Mouse (Mus musculus): ENCODE results near the gene Csnk1e.

The Csnk1e gene

DNA sequence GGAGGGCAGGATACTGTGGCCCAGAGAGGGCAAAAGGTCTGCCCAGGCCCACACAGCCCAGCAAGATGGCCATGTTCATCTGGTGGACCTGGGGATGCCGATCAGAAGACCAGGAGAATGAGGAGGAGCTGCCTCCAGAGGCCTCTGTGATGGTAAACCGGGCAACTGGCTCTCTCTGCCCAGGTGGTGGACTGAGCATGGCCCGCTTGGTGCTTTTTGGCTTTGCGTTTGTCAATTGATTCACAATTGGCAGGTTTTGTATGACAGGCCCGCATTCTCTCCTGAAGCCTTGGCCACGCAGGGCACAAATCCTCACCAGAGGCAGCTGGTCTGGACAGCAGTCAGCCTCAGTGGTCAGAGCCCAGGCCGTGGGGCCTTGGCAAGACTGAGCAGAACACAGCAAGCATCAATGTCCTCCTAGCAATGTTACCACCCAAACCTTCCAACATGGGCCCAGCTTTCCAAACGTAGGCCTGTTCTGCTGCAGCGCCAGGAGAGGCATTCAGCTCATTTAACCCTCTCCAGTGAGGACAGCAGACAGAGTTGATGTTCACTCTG lies 12.3 kb downstream of the Csnk1e start:
- no peak for DNase-seq (ENCODE audit: low spot score)

DNA sequence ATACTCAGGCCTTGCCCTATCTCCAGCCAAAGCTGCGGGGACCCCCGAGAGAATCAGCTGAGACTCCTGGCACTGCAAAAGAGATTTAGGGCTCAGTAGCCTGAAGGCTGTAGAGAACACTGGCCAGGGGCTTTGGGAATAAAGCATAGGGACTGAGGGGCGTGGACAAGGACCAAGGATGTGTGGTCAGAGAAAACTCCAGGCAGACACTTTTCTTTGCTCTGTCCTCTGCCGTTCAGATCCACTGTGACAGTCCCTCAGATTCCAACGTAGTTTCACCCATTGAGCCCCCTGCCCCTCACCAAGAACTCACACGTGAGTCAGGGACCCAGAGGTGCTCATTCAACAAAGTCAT lies 13.1 kb downstream of the Csnk1e start:
- no peak for DNase-seq (ENCODE audit: low spot score)

DNA sequence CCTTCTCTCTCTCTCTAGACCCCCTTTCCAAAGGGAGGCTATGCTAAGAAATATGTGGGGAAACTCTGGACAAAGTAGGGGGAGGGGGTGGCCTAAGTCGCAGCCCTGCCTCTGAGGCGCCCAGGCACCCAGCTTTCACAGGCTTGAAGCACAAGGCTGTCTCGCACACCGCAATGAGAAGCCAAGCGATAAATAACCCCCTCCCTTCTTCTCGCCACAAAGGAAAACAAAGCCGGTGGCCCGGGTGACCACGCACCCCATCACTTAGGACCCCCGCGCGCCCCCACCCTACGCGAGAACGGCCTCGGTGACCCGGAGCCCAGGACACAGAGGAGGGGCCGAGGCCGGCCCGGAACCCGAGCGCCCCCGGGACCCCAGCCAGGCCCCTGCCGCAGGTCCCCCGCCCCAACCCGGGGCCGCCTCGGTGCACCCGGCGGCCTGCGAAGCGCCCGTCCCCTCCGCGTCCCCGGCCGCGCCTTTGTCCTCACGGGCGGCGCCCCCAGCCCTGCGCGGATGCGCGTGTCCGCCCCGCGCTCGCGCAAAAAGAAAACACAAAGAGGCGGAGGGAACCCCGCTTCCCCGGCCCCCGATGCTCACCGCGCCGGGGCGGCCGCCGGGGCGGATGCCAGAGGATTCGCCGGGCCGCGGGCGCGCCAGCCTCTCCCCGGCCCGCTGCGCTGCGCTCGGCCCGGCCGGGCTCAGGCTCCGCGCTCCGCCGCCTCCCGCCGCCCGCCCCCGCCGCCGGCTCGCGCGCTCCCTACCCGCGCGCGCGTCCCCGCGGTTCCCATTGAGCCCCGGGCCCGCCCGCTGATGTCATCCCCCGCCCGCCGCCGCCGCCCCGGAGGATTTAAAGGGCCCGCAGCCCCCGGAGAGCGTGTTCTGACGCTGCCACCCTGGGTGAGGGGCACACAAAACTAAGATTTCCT lies 13.8 kb downstream of the Csnk1e start:
- peak; percentile 67 for DNase-seq (ENCODE audit: low spot score)

DNA sequence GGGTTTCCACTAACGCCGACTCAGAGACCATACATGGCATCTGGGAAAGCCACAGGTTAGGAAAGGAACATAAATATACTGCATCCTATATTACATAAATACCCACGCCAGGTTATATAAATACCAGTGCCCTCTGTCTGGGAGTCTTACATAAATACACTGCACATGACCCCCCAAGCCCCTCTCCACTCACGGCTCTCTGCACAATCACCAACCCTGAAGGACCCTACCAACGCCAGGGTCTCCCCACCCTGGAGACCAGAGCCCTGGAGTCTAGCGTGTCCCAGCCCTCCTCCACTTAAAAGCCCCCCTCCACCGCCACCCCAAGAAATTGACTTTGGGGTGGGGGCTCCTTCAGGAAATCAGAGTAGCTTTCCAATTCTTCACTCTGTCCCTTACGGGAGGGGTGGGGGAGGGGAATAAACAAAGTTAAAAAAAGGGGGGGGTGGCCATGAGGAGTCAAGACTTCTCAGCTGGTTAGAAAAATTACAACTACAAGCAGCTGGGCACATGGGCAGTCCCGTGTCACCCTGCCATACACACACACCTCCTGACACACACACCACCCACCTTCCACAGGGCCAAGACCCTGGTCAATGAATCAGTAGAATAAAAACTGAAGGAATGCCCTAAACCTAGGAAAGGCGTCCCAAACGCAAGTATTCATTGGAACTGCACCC lies 14.6 kb downstream of the Csnk1e start:
- DNase-seq (ENCODE audit: low spot score) = no peak

DNA sequence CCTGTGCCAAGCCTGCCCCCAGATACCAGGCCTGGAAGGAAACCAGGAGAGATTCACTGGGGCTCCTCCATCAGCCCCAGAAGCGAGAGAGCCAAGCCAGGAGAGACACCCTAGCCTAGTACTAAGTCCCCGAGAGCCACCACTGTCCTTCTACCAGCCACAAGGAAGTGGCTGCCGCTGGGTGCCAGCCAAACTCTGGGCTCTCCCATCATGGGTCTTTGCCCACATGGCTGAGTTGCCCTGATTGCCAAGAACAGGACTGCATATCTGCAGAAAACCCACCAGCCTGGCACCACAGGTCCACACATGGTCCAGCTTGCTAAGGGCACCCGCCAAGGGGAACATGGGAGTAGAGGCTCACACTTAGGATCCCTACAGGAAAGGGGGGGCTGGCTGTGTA lies 15.1 kb downstream of the Csnk1e start:
- DNase-seq (ENCODE audit: low spot score) = no peak

DNA sequence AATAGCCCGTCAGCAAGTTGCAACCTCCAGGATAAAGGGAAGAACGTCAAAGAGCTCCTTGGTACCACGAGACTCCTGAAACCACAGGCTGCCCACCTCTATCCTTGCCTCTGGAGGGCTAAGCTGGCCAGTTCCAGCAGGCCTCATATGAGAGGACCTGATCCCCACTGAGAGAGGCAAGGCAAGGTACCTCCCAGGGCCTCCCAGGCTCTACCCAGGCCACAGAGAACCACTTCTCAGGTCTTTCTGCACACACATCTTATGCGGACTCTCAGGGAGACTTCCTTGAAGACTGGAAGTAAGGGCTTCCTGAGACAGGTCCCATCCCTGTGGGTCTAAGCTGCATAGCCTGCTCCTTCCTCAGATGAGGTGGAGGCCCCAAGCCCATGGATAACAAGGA lies 16.0 kb downstream of the Csnk1e start:
- DNase-seq (ENCODE audit: low spot score) = no peak

DNA sequence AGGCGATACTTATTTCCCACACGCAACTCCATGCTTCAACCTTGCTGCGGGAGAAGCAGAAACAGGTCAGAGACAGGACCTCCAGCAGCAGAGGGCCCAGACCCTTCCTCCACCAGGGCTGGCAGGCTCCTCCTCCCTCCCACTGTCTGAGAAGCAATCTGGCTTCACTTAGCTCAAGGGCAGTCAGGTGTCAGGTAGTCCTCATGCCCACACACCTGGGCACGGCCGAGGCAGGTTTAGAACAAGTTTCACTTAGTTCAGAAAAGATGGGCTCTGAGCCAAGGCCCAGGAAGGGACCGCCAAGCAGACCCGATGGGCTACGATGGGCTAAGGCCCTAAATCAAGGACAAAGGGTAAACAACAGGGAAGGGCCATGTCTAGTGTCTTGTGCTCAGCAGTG lies 16.6 kb downstream of the Csnk1e start:
- no peak for DNase-seq (ENCODE audit: low spot score)

DNA sequence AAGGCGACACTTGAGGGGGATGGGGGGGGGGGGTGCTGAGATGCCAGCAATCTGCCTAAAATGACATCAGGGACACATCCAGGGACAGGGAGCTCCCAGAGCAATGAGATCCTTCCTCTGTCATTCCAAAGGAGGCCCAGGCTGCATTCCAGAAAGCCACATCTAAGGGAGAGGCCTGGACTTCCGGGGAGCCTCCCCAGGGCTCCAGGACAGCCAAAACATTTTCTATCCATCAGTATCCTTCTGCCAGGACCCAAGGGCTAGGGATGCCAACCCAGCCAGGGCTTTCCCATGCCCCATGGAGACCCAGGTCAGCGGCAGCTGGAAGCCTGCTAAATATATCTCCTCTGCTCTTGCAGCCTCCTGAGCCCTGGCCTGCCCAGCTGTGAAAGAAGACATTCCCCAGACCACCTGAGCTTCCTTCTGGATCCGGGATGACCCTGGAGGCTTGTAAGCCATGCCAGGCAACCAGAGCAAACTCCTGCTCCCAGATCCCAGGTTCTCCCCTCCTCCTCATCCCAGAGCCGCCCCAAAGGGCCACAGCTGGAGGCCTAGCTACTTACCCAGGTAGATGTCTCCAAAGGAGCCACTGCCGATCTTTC lies 17.1 kb downstream of the Csnk1e start:
- DNase-seq (ENCODE audit: low spot score) = no peak

DNA sequence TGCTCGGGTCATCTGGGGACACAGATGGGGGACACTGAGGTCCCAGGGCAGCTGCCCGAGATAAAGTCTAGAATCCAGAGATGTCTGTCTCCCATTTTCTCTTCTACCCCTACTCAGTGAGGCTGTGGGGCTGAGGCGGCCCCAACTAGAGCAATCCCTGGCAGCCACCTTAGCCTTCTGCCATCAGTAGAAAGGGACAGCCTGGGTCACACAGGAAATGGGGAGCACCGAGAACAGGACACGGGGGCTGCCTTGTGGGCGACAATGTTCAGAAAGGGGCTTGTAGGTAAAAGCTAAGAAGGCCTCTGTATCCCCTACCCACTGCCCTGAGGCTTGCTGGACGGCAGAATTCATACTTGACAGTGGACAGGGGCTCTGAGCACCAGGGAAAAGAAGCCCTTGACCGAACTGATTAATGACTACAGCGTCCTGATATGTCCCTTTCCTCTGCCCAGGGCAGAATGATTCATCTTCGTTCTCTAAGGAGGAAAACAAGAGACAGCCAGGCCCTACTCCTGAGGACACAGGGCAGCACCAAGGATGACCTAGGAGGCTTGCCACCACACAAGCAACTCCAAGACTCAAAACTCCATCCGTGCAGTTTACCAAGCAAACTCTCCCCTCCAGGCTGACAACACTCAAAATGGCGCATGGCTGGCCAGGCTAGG lies 17.7 kb downstream of the Csnk1e start:
- no peak for DNase-seq (ENCODE audit: low spot score)

DNA sequence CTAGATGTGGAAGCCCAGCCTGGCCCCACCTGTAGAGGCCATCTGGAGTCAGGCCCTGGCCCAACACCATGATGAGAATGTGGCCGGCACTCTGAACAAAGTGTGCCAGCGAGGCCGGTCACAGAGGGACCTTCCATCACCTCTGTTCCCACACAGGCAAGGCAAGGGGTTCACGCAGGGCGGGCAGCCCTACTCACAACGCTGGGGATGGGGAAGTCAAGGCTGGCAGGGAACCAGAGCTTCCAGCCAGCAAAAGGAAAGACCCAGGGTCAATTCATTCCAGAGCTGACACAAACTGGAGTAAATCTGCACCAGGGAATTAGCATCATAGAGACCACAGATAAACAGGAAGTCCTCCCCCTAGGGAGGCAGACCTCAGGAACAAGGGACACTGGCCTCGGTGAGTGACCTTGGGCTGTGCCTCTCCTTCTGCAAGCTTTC lies 18.9 kb downstream of the Csnk1e start:
- DNase-seq (ENCODE audit: low spot score) = no peak

DNA sequence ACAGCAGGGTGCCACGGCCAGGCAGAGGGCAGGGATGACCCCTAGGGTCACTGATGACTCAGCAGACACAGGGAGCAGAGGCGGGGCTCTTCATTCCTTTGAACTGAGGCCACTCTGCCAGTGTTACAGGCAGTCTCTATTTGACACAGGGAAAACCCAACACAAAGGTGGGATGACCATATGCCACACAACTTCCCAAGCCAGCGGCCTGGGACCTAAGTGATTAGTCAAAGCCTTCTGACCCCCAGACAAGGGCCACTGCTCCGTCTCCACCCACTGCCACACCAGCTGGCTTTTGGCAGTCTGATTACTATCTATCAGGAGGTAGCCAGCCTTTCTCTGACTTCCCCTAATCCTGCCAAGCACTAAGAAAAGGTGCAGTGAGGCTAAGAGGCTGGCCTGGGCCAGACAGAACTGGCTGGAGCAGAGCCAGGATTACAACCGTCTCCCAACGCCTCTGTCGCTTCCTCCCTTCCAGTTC lies 20.1 kb downstream of the Csnk1e start:
- no peak for DNase-seq (ENCODE audit: low spot score)

DNA sequence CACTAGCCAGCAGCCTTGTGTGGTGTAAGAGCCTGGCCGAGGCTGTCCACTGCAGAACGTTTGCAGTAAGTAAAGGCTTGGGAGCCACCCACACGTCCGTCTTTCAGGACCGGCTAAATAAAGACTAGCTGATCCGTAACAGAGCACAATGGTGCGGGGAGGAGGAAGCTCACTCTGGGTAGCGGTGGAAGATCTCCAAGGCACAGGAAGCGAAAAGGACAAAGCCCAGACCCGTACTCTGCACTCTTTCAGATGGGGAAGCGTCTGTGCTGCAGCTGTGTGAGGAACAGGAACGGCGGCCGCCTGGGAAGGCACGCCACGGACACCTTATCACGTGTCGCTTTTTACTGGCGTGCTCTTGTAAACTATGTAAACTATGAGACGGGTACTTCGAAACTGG lies 22.5 kb downstream of the Csnk1e start:
- DNase-seq (ENCODE audit: low spot score) = peak; percentile 30

DNA sequence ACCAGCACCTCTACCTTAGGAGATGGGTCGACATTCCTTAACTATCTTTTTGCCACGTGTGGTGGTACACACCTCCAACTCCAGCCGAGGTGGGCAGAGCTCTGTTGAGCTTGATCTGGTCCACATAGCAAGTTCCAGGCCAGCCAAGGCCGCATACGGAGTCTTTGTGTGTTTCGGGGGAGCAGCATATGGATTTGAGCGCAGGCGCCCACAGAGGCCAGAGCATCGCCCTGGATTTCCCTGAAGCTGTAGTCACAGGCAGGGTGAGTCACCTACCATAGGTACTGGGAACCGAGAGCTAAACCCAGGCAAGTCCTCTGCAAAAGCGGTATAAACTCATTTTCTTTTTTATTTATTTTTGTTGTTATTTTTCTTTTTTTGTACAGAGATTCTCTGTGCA lies 23.0 kb downstream of the Csnk1e start:
- no peak for DNase-seq (ENCODE audit: low spot score)

DNA sequence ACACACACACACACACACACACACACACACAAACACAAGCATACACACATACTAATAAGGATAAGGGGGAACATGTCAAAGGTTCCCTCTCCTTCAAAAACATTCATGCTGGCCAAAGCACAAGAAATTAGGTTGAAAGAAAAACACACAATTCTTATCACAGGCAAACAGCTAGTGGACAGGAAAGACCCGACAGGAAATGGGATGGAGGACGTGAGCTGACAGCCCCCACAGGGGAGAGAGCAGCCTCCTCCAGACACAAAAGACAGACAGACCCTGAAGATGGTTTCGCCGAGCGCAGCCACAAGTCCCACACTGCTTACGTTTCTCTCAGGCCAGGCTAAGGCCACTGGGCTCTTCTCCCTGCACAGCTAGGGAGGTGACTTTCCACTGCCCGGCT lies 23.4 kb downstream of the Csnk1e start:
- no peak for DNase-seq (ENCODE audit: low spot score)

DNA sequence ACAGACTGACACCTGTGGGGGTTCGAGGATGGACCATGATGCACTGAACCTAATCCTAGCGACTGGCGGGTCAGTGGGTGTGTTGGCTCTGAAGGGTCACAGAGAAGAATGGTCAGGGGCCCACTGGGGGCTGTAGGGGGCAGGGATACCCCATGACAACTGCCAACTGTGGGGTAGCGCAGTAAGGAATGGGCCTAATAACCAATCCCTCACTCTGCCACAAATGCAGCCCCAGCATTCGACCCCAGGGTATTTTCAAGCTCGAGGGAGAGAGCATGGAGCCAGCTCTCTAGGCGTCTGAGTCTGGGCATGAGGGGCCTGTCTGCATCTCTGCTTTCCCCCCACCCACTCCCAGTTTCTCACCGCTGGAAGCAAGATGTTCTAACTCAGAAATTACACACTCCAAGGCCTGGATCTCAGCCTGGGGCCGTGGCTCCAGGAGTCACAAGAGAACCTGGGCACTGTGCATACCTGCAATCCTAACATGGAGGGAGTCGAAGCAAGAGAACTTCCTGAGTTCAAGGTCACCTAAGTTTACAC lies 24.8 kb downstream of the Csnk1e start:
- DNase-seq (ENCODE audit: low spot score) = no peak

DNA sequence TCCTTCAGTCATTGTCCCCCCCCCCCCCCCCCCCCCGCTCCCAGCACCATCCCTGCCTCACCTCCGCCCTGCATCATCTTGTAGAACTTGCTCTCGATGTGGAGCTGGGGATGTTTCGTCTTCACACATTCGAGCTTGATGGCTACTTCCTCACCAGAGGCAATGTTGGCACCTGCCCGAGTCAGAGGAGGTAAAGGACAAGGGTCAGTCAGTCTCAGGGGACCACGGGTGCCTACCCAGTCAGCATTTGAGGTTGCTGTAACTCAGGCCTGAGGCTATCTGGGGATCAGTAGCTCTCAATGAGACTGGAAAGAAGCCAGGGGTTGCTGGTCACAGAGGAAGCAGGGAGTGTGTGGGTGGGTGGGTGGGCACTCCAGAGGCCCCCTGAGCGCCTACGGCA lies 25.4 kb downstream of the Csnk1e start:
- no peak for DNase-seq (ENCODE audit: low spot score)

DNA sequence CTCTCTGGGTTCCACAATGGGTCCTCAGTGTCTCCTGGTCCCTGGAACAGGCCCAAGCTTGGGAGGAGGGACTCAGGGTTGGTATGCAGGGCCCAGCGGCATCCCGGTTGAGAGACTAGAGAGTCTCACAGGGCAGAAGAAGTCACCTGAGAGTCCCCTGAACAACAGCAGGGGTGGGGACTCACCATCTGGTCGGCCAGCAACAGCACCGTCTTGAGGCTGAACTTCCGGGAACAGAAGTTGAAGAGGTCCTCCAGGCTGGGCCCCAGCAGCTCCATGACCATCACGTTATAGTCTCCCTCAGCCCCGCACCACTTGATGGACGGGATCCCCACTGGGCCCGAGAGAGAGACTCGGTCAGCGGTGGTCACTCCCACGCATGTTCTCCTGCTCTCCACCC lies 25.8 kb downstream of the Csnk1e start:
- DNase-seq (ENCODE audit: low spot score) = no peak

DNA sequence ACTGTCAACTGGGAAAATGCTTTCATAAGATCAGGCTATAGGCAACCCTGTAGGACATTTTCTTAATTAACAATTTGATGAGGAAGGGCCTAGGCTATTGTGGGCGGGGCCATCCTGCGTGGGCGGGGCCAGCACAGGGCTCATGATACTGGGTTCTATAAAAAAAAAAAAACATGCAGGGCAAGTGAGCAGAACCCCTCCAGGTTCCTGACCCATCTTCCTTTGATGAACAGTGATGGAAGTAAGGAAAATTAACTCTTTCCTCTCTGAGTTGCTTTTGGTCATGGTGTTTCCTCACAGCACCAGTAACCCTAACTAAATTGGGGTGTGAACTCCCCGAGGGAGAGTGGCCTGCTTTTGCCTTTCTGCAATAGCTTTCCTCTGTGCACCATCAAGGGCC lies 26.8 kb downstream of the Csnk1e start:
- DNase-seq (ENCODE audit: low spot score) = no peak

DNA sequence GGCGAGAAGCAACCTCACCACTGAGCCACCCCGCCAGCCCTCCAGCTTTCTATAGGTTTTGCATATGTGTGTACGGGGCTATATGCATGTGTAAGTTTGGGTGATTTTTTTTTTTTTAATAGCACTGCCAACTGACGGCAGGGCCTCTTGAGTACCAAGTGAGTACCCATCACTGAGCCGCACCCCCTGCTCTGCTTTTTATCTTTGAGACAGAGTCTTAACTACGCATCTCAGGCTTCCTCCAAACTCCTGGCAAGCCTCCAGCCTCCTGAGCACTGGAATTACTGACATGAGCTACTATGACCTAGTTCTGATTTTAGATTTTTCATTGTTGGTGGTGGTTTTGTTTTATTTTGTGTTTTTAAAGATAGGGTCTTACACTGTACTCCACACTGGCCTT lies 27.9 kb downstream of the Csnk1e start:
- DNase-seq (ENCODE audit: low spot score) = no peak

DNA sequence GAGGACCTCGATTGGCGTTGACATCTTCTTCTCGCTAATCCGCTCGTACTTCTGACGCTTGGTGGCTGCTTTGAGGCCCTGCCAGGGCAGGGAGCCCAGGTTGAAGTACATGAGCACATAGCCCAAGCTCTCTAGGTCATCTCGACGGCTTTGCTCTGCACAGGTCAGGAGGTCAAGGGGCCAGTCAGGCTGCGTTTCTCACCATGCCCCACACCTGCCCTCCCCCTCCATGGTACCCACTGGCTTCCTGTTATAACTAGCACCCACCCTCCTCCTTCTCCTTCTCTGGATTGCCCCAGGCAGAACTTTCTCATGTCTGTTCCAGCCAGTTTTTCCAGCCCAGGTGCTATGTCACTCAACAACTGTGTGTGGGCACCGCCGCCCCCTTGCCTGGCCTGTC lies 29.9 kb downstream of the Csnk1e start:
- no peak for DNase-seq (ENCODE audit: low spot score)

DNA sequence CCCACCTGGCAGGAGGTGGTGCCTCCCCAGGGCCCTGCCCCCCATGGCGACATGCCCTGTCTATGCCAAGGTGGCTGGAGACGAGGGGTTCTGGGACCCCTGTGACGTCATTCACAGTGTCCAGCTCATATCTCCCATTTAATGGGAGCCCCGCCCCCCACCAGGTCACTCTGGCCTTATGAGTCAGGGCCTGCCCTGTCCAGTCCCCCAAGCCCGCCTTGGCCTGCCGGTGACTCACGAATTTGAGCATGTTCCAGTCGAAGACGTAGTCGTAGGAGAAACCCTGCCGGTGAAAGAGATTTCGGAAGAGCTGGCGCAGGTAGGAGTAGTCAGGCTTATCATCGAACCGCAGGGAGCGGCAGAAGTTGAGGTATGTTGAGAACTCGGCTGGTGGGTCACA lies 30.8 kb downstream of the Csnk1e start:
- no peak for DNase-seq (ENCODE audit: low spot score)

DNA sequence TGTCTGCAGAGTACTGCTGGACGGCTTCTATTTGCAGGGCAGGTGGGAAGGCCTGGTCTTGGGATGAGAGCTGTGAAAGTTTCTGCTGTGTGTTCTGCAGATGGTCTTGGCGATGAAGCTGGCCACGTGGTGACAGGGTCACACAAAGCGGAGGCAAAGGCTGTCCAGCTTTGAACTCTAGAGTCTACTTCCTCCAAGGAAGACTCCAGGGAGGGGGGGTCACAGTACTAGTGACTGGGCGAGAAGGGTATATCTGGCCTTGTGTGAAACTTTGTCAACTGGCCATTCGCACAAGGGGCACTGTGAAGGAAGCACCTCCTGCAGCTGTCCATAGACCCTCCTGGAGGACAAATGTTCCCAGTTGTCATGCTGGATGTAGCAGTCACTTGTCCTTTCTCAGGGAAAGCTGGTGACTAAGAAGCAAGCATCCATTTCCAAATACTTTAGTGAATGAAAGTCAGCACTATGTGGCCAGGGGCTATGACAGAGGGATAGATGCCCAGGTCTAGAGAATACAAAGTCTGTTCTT lies 32.6 kb downstream of the Csnk1e start:
- DNase-seq (ENCODE audit: low spot score) = no peak
